Mouse (Mus musculus) spleen, adult 2 months (tissue): ENCODE measurements around the gene Patz1. TPM values are rescaled to one million over a fixed set of nuclear protein-coding genes. Genes with fewer than 3 reads are reported as not detected.

Experiments used
- DNase-seq, 2 experiments: peaks; one replicate each; pipeline versions ENCODE4 v3.0.0 to v3.0.0-alpha.2; 2012 to 2021; ENCODE audit warnings: low spot score in 2 of 2, low read depth in 1 of 2
- H3K27ac ChIP-seq: fragments of 200-500 bp; 2 replicates; pipeline ENCODE4 v1.5.1; 2012; ENCODE audit warnings: low read length, inconsistent platforms; ENCODE audit not compliant: insufficient read depth
- H3K27me3 ChIP-seq: fragments of 200-500 bp; 2 replicates; pipeline ENCODE4 v1.6.1; 2012; ENCODE audit warnings: mild to moderate bottlenecking, moderate library complexity, low read length, inconsistent platforms; ENCODE audit not compliant: control insufficient read depth, insufficient read depth
- H3K36me3 ChIP-seq: fragments of 200-500 bp; 2 replicates; pipeline ENCODE4 v1.6.1; 2012; ENCODE audit warnings: mild to moderate bottlenecking, low read length, inconsistent platforms; ENCODE audit not compliant: control insufficient read depth, insufficient read depth
- H3K4me1 ChIP-seq: fragments of 200-500 bp; 2 replicates; pipeline ENCODE4 v1.6.1; 2011; ENCODE audit warnings: inconsistent platforms; ENCODE audit not compliant: control insufficient read depth, insufficient read depth, insufficient read length
- H3K4me3 ChIP-seq: fragments of 200-500 bp; 2 replicates; pipeline ENCODE4 v1.5.1; 2011; ENCODE audit warnings: mild to moderate bottlenecking, inconsistent platforms; ENCODE audit not compliant: insufficient read depth, insufficient read length; ENCODE audit errors: extremely low read depth
- CTCF ChIP-seq: fragments of 200-500 bp; IDR thresholded peaks from 2 replicates; pipeline ENCODE4 v1.5.1; 2011; ENCODE audit warnings: mild to moderate bottlenecking, inconsistent platforms; ENCODE audit not compliant: insufficient read depth, insufficient read length, insufficient replicate concordance; ENCODE audit errors: extremely low read depth
- POLR2A ChIP-seq: fragments of 200-500 bp; IDR thresholded peaks from 2 replicates; pipeline ENCODE4 v1.6.1; 2011; ENCODE audit warnings: low read depth, low read length, inconsistent platforms
- WGBS: fragments of 180-500 bp; shearing (Covaris S2); methylation state at CpG from one replicate; pipeline ENCODE4 v1.1.7; 2018; 5-methylcytosine and 5-hydroxymethylcytosine counted together
- polyA plus RNA-seq: library from polyadenylated mRNA; depleted of rRNA; stranded (reverse); fragments of >200 nt; gene quantifications from 2 replicates; pipeline ENCODE4 v1.2.3, GENCODE M21; 2012

Gene Patz1
- polyA plus RNA-seq, 1 experiment = 44.9 TPM

- H3K4me3 ChIP-seq = peak within 1 kb of the TSS; percentile 85
- DNase-seq = peak; percentile 79 to 91
- peaks cover 9% of the 10 kb centered on the region for H3K4me1 ChIP-seq
- peaks cover 10% of the 10 kb centered on the region for H3K36me3 ChIP-seq
- 1% methylated on average over 72 of the region's 72 CpGs for WGBS
- H3K27ac ChIP-seq = peak within 1 kb of the TSS; percentile 79
- H3K27me3 ChIP-seq = no peaks in the 10 kb centered on the region
- no peak for TF ChIP-seq CTCF
- peak; percentile 85 for TF ChIP-seq POLR2A
Measured at GRCm38 (mm10) chr11:3266079-3266685, 22.5 kb upstream of the Patz1 start, which contains the start of gene Drg1. Gene Drg1 (minus strand): TSS chr11:3266415.

GRCm38 (mm10) chr11:3267133-3267532 lies 21.5 kb upstream of the Patz1 start:
- no peaks in the 10 kb centered on the region for H3K27me3 ChIP-seq
- peaks cover 9% of the 10 kb centered on the region for H3K4me1 ChIP-seq
- no peak overlapping the region for H3K27ac ChIP-seq
- TF ChIP-seq POLR2A (no peak), CTCF (no peak)
- peaks cover 8% of the 10 kb centered on the region; the same call in 1 of the 2 replicates for H3K36me3 ChIP-seq
- 42% methylated on average over 7 of the region's 7 CpGs for WGBS
- H3K4me3 ChIP-seq = no peak overlapping the region
- no peak for DNase-seq

GRCm38 (mm10) chr11:3269241-3269640 lies 19.4 kb upstream of the Patz1 start:
- 82% methylated on average over 4 of the region's 4 CpGs for WGBS
- no peak for TF ChIP-seq POLR2A
- TF ChIP-seq CTCF = no peak
- no peak overlapping the region for H3K27ac ChIP-seq
- no peak for DNase-seq
- no peaks in the 10 kb centered on the region for H3K27me3 ChIP-seq
- no peaks in the 10 kb centered on the region for H3K36me3 ChIP-seq
- peaks cover 9% of the 10 kb centered on the region for H3K4me1 ChIP-seq
- H3K4me3 ChIP-seq = no peak overlapping the region

GRCm38 (mm10) chr11:3278351-3278750 lies 10.3 kb upstream of the Patz1 start:
- H3K4me1 ChIP-seq = no peaks in the 10 kb centered on the region
- TF ChIP-seq POLR2A (no peak), CTCF (no peak)
- H3K27ac ChIP-seq = no peak overlapping the region
- H3K36me3 ChIP-seq = no peaks in the 10 kb centered on the region
- H3K4me3 ChIP-seq = no peak overlapping the region
- WGBS = 80% methylated on average over 5 of the region's 5 CpGs
- DNase-seq = no peak
- no peaks in the 10 kb centered on the region for H3K27me3 ChIP-seq

GRCm38 (mm10) chr11:3279729-3280128 lies 8.9 kb upstream of the Patz1 start:
- Histone ChIP-seq H3K27me3 (no peaks in the 10 kb centered on the region), H3K4me3 (no peak overlapping the region), H3K27ac (no peak overlapping the region), H3K36me3 (no peaks in the 10 kb centered on the region), H3K4me1 (no peaks in the 10 kb centered on the region)
- 80% methylated on average over 2 of the region's 2 CpGs for WGBS
- DNase-seq = no peak
- no peak for TF ChIP-seq CTCF
- no peak for TF ChIP-seq POLR2A

GRCm38 (mm10) chr11:3282887-3283286 lies 5.8 kb upstream of the Patz1 start:
- Histone ChIP-seq H3K4me3 (no peak overlapping the region), H3K27ac (no peak overlapping the region), H3K27me3 (no peaks in the 10 kb centered on the region), H3K36me3 (no peaks in the 10 kb centered on the region), H3K4me1 (no peaks in the 10 kb centered on the region)
- DNase-seq = no peak
- 87% methylated on average over 6 of the region's 6 CpGs for WGBS
- TF ChIP-seq POLR2A (no peak), CTCF (no peak)

GRCm38 (mm10) chr11:3283645-3284044 lies 5.0 kb upstream of the Patz1 start:
- no peak overlapping the region for H3K4me3 ChIP-seq
- no peak for DNase-seq
- TF ChIP-seq POLR2A (no peak), CTCF (no peak)
- no peaks in the 10 kb centered on the region for H3K27me3 ChIP-seq
- H3K36me3 ChIP-seq = no peaks in the 10 kb centered on the region
- no peaks in the 10 kb centered on the region for H3K4me1 ChIP-seq
- WGBS = 94% methylated on average over 6 of the region's 6 CpGs
- H3K27ac ChIP-seq = no peak overlapping the region
